ENCODE assay signal across 24 mouse cellular contexts in genomic region chr5:98127074-98127473, GRCm38 (mm10). TPM values are rescaled to one million over a fixed set of nuclear protein-coding genes. Genes with fewer than 3 reads are reported as not detected.
DNase-seq lines count a peak whose midpoint lies in the region; ATAC-seq and TF ChIP-seq lines count a peak whose summit lies in the region.
"Had no signal": no experiment of that assay in that cellular context is flagged by ENCODE, and none has a peak within 500 bp of the region (broad histone marks: within the 10 kb centered on the region; RNA-seq: fewer than 3 reads in every experiment).

No protein-coding gene starts in this region.

- no peak for DNase-seq in CH12.LX (ENCODE audit: extremely low read depth)
- DNase-seq in lung, postnatal 14 days = no peak
- DNase-seq in lung, postnatal 0 days (ENCODE audit: low spot score) = no peak
- DNase-seq in liver, postnatal 0 days = no peak
- DNase-seq: adrenal gland, adult 8-10 months; adrenal gland, postnatal 14 days; cerebellum, adult 11-12 months; cerebellum, adult 2 months; cerebellum, adult 9-10 months; cerebellum, postnatal 10 days; cerebellum, postnatal 25 days; embryo, embryonic 11 days had no signal

- H3K9me3 ChIP-seq in CH12.LX (replicated peaks; ENCODE audit: low read length) = no peaks in the 10 kb centered on the region
- H3K9me3 ChIP-seq in lung, postnatal 0 days (ENCODE audit: low read length) = no peaks in the 10 kb centered on the region
- H3K9me3 ChIP-seq in liver, postnatal 0 days (ENCODE audit: low read length) = no peaks in the 10 kb centered on the region
- H3K9me3 ChIP-seq: embryonic facial prominence, embryonic 13.5 days; embryonic facial prominence, embryonic 15.5 days; forebrain, embryonic 10.5 days; forebrain, embryonic 12.5 days had no signal

- no peak for TF ChIP-seq RAD21 in CH12.LX (IDR thresholded peaks at IDR 0.05; ENCODE audit: low read depth, low read length)

- H3K4me1 ChIP-seq in CH12.LX (ENCODE audit: control insufficient read depth in 1 of 2, insufficient read depth in 2 of 2) = peaks cover 5 to 20% of the 10 kb centered on the region in 2 experiments
- H3K4me1 ChIP-seq in lung, postnatal 0 days (ENCODE audit: insufficient read depth, low read depth, low read length) = no peaks in the 10 kb centered on the region
- no peaks in the 10 kb centered on the region for H3K4me1 ChIP-seq in liver, postnatal 0 days (ENCODE audit: insufficient read depth)
- H3K4me1 ChIP-seq: embryonic facial prominence, embryonic 13.5 days; embryonic facial prominence, embryonic 15.5 days; forebrain, embryonic 10.5 days; forebrain, embryonic 12.5 days had no signal

- TF ChIP-seq CTCF in CH12.LX (conservative IDR thresholded peaks at IDR 0.05 in 1 of 2, IDR thresholded peaks at IDR 0.05 in 1 of 2; ENCODE audit: low read depth in 2 of 2, low read length in 2 of 2) = no peak
- no peak for TF ChIP-seq CTCF in lung, postnatal 0 days (IDR thresholded peaks at IDR 0.05)
- TF ChIP-seq CTCF in liver, postnatal 0 days (IDR thresholded peaks at IDR 0.05; ENCODE audit: low read depth) = no peak

- no peak overlapping the region for H3K4me3 ChIP-seq in CH12.LX (replicated peaks in 1 of 3; ENCODE audit: low read depth in 2 of 3, low read length in 2 of 3, poor library complexity in 1 of 3)
- H3K4me3 ChIP-seq in lung, postnatal 0 days (ENCODE audit: low read depth, low read length) = no peak overlapping the region
- H3K4me3 ChIP-seq in liver, postnatal 0 days (ENCODE audit: low read depth, low read length) = no peak overlapping the region
- H3K4me3 ChIP-seq: embryonic facial prominence, embryonic 13.5 days; embryonic facial prominence, embryonic 15.5 days; erythroblast, embryonic 14.5 days; forebrain, embryonic 10.5 days; forebrain, embryonic 12.5 days had no signal

- dilution Hi-C loops in CH12.LX (cut with MboI; ENCODE audit: extremely low pct_ligation_motif_present, extremely low pct_unique_long_range_greater_than_20kb, low sequenced_read_pairs) = no loop called here

- ATAC-seq in common myeloid progenitor, adult 5-6 weeks (replicated peaks; ENCODE audit: low read depth, poor library complexity, severe bottlenecking) = 0 out of 2 replicates have a peak, but pooled peaks have one; percentile 15
- peak; percentile 43; the same call in 1 of the 2 replicates for ATAC-seq in megakaryocyte, adult 5-6 weeks (ENCODE audit: poor library complexity, severe bottlenecking)
- ATAC-seq in lung, postnatal 0 days = no peak
- no peak for ATAC-seq in liver, postnatal 0 days
- ATAC-seq: activated CD4-positive, CD25-positive, alpha-beta regulatory T cell, adult 4 months; forebrain, embryonic 14.5 days; forebrain, embryonic 16.5 days; Patski had no signal

- H3K36me3 ChIP-seq in CH12.LX (replicated peaks in 1 of 2; ENCODE audit: control insufficient read depth in 1 of 2, insufficient read depth in 1 of 2, low read length in 1 of 2) = no peaks in the 10 kb centered on the region
- no peaks in the 10 kb centered on the region for H3K36me3 ChIP-seq in lung, postnatal 0 days (ENCODE audit: insufficient read depth, low read length)
- no peaks in the 10 kb centered on the region for H3K36me3 ChIP-seq in liver, postnatal 0 days (replicated peaks; ENCODE audit: insufficient read depth, low read length)
- H3K36me3 ChIP-seq: embryonic facial prominence, embryonic 13.5 days; embryonic facial prominence, embryonic 15.5 days; forebrain, embryonic 10.5 days; forebrain, embryonic 12.5 days; G1E had no signal

- no peaks in the 10 kb centered on the region for H3K79me2 ChIP-seq in CH12.LX (replicated peaks; ENCODE audit: control insufficient read depth, extremely low read depth, insufficient read depth, poor library complexity, severe bottlenecking)

- no peaks in the 10 kb centered on the region for H3K27me3 ChIP-seq in CH12.LX (replicated peaks)
- no peaks in the 10 kb centered on the region for H3K27me3 ChIP-seq in lung, postnatal 0 days (replicated peaks; ENCODE audit: insufficient read depth, low read length)
- no peaks in the 10 kb centered on the region for H3K27me3 ChIP-seq in liver, postnatal 0 days (ENCODE audit: insufficient read depth, low read length)
- H3K27me3 ChIP-seq: embryonic facial prominence, embryonic 13.5 days; embryonic facial prominence, embryonic 15.5 days; forebrain, embryonic 12.5 days; Patski had no signal

- no peak for TF ChIP-seq POLR2A in CH12.LX (IDR thresholded peaks at IDR 0.05; ENCODE audit: low read depth, low read length)

- in situ Hi-C loops in CH12.LX (cut with MboI; ENCODE audit: low pct_ligation_motif_present, low pct_unique_long_range_greater_than_20kb, low sequenced_read_pairs) = no loop called here

- WGBS in lung, postnatal 0 days = 78% methylated on average over 3 of the region's 3 CpGs
- 64% methylated on average over 3 of the region's 3 CpGs for WGBS in liver, postnatal 0 days (ENCODE audit: insufficient replicate concordance)

- H3K9ac ChIP-seq in CH12.LX (ENCODE audit: insufficient read depth, low read depth) = no peak overlapping the region
- no peak overlapping the region for H3K9ac ChIP-seq in lung, postnatal 0 days (replicated peaks; ENCODE audit: low read depth)
- no peak overlapping the region for H3K9ac ChIP-seq in liver, postnatal 0 days (replicated peaks)
- H3K9ac ChIP-seq: embryonic facial prominence, embryonic 13.5 days; embryonic facial prominence, embryonic 15.5 days; forebrain, embryonic 12.5 days had no signal

- no peak overlapping the region for H3K27ac ChIP-seq in CH12.LX (ENCODE audit: insufficient read depth, low read depth)
- no peak overlapping the region for H3K27ac ChIP-seq in lung, postnatal 0 days (ENCODE audit: low read length)
- H3K27ac ChIP-seq in liver, postnatal 0 days (ENCODE audit: low read depth) = no peak overlapping the region
- H3K27ac ChIP-seq: embryonic facial prominence, embryonic 13.5 days; embryonic facial prominence, embryonic 15.5 days; forebrain, embryonic 10.5 days; forebrain, embryonic 12.5 days had no signal

- H3K4me2 ChIP-seq in CH12.LX (ENCODE audit: insufficient read depth, low read depth, poor library complexity, severe bottlenecking) = no peak overlapping the region
- H3K4me2 ChIP-seq in lung, postnatal 0 days (replicated peaks; ENCODE audit: low read depth, low read length) = no peak overlapping the region
- no peak overlapping the region for H3K4me2 ChIP-seq in liver, postnatal 0 days (ENCODE audit: low read depth, low read length)
- H3K4me2 ChIP-seq: embryonic facial prominence, embryonic 13.5 days; embryonic facial prominence, embryonic 15.5 days; forebrain, embryonic 12.5 days had no signal

- peak; percentile 64 for TF ChIP-seq EP300 in CH12.LX (IDR thresholded peaks at IDR 0.05; ENCODE audit: low read length)
- no peak for TF ChIP-seq EP300 in lung, postnatal 0 days (IDR thresholded peaks at IDR 0.05)
- TF ChIP-seq EP300 in liver, postnatal 0 days (IDR thresholded peaks at IDR 0.05; ENCODE audit: low read depth) = no peak

TF ChIP-seq in CH12.LX, 34 proteins besides CTCF, POLR2A, EP300 and RAD21:
- 0 out of 2 replicates have a peak, but pooled peaks have one; percentile 21 for TF ChIP-seq MAFK (IDR thresholded peaks at IDR 0.05; ENCODE audit: insufficient replicate concordance, low read length)
- 0 out of 2 replicates have a peak, but pooled peaks have one; percentile 34 for TF ChIP-seq MYC (IDR thresholded peaks at IDR 0.05; ENCODE audit: low read depth, low read length)
- TF ChIP-seq NELFE (IDR thresholded peaks at IDR 0.05; ENCODE audit: low read depth, low read length) = no peak
- peak; percentile 65 for TF ChIP-seq IRF4 (IDR thresholded peaks at IDR 0.05; ENCODE audit: low read depth, low read length)
- peak; percentile 53; the same call in 1 of the 2 replicates for TF ChIP-seq MAX (IDR thresholded peaks at IDR 0.05; ENCODE audit: low read length)
- TF ChIP-seq MXI1 (IDR thresholded peaks at IDR 0.05; ENCODE audit: low read depth, low read length) = no peak

RNA-seq across cellular contexts. Expression of gene Prdm8, which starts 39.9 kb away (rescaled TPM):
- total RNA-seq in CH12.LX (2012; rRNA removed) (0.04 TPM in 2 replicates), CH12.LX (2014; rRNA removed) (0.08 and 0.09 TPM in 2 replicates)
- polyA plus RNA-seq in CH12.LX (2012; ENCODE audit: insufficient read length, low read depth) = 0.06 and 0.18 TPM in 2 replicates
- not detected in 2 replicates for total RNA-seq in common myeloid progenitor, adult 5-6 weeks (2017)
- total RNA-seq in megakaryocyte, adult 5-6 weeks (2015) = not detected in 2 replicates
- not detected in 2 replicates for total RNA-seq in megakaryocyte, adult 5-6 weeks (2017)
- 0.99 and 2.3 TPM in 2 replicates for polyA plus RNA-seq in lung, postnatal 0 days (2015; fragmentation: Nextera tagmentation; extraction: Ambion mirVana)
- polyA plus RNA-seq in liver, postnatal 0 days (2015; fragmentation: Nextera tagmentation; extraction: Ambion mirVana) = not detected in 2 replicates
- total RNA-seq: G1E had no signal
- polyA plus RNA-seq: activated CD4-positive, CD25-positive, alpha-beta regulatory T cell, adult 4 months; G1E had no signal

Comparison
In these comparisons a context has a peak if more than half of its experiments do, and no peak if none do; other contexts are left out.
1. ATAC-seq: peak in common myeloid progenitor, adult 5-6 weeks (single experiment) and megakaryocyte, adult 5-6 weeks (single experiment); none in lung, postnatal 0 days (single experiment) and liver, postnatal 0 days (single experiment).